Comparison of ENCODE assay signal across 18 mouse cellular contexts in the genomic region with DNA sequence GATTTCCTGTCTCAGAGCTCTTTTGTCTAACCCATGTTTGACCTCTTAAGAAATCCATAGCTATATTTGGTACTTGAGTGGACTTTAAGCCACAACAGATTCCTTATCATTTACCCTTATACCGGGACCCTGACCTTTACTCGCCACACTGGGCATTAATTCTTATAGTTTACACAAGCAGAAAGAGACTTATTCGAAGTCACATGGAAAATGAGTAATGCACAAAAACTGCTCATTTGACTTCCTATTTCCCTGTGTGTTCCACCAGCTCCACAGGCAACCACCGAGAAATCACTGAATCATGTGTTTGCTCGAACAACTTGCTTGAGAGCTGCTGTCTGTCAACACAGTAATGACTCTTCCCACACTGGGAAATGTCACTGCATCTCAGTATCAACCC. TPM values are rescaled to one million over a fixed set of nuclear protein-coding genes. Genes with fewer than 3 reads are reported as not detected.
DNase-seq lines count a peak whose midpoint lies in the region; ATAC-seq lines count a peak whose summit lies in the region.
"Had no signal": no experiment of that assay in that cellular context is flagged by ENCODE, and none has a peak within 500 bp of the region (broad histone marks: within the 10 kb centered on the region; RNA-seq: fewer than 3 reads in every experiment).

No protein-coding gene starts in this region.

- 87% methylated on average over 5 of the region's 5 CpGs for WGBS in forebrain, embryonic 14.5 days

- peak; percentile 67 for ATAC-seq in granulocyte monocyte progenitor cell, adult 5-6 weeks (replicated peaks; ENCODE audit: poor library complexity, severe bottlenecking)
- ATAC-seq in megakaryocyte progenitor cell, adult 5-6 weeks (replicated peaks; ENCODE audit: poor library complexity) = peak; percentile 68
- no peak for ATAC-seq in forebrain, embryonic 14.5 days
- ATAC-seq: midbrain, embryonic 15.5 days had no signal

- no peak overlapping the region for H3K27ac ChIP-seq in forebrain, embryonic 14.5 days (ENCODE audit: low read depth, low read length)
- H3K27ac ChIP-seq: embryonic facial prominence, embryonic 12.5 days; heart, embryonic 15.5 days; hindbrain, embryonic 12.5 days; left cerebral cortex, adult 2 months; midbrain, embryonic 15.5 days had no signal

- no peaks in the 10 kb centered on the region for H3K4me1 ChIP-seq in forebrain, embryonic 14.5 days (ENCODE audit: control insufficient read depth, insufficient read depth, low read length)
- H3K4me1 ChIP-seq: embryonic facial prominence, embryonic 12.5 days; heart, embryonic 15.5 days; hindbrain, embryonic 12.5 days; midbrain, embryonic 15.5 days had no signal

- H3K4me2 ChIP-seq in forebrain, embryonic 14.5 days (ENCODE audit: low read length) = no peak overlapping the region
- H3K4me2 ChIP-seq: embryonic facial prominence, embryonic 12.5 days; heart, embryonic 15.5 days; hindbrain, embryonic 12.5 days; midbrain, embryonic 15.5 days had no signal

- H3K27me3 ChIP-seq in forebrain, embryonic 14.5 days (replicated peaks; ENCODE audit: control insufficient read depth, insufficient read depth, low read length) = no peaks in the 10 kb centered on the region
- H3K27me3 ChIP-seq: embryonic facial prominence, embryonic 12.5 days; heart, embryonic 15.5 days; hindbrain, embryonic 12.5 days; midbrain, embryonic 15.5 days had no signal

- DNase-seq in heart, adult 8-10 months (ENCODE audit: low spot score) = peak; percentile 7
- no peak for DNase-seq in heart, postnatal 14 days
- DNase-seq in Muller cell, postnatal 12 days (ENCODE audit: inconsistent ontology term) = peak; percentile 20
- no peak for DNase-seq in forebrain, embryonic 14.5 days (ENCODE audit: low spot score)
- DNase-seq in thymus, postnatal 14 days = no peak
- DNase-seq in right cerebral cortex, postnatal 25 days = no peak
- DNase-seq: cerebellum, adult 11-12 months; heart, adult 11 months; kidney, adult 2 months; thymus, adult 18-20 months had no signal

- H3K9ac ChIP-seq in forebrain, embryonic 14.5 days (ENCODE audit: low read length) = no peak overlapping the region
- H3K9ac ChIP-seq: embryonic facial prominence, embryonic 12.5 days; heart, embryonic 15.5 days; hindbrain, embryonic 12.5 days; midbrain, embryonic 15.5 days had no signal

- intact Hi-C loops in heart, postnatal 14 days (cut with DNase I) = no loop called here

- H3K4me3 ChIP-seq in forebrain, embryonic 14.5 days (ENCODE audit: low read depth, low read length) = no peak overlapping the region
- H3K4me3 ChIP-seq: embryonic facial prominence, embryonic 12.5 days; heart, embryonic 15.5 days; hindbrain, embryonic 12.5 days; left cerebral cortex, adult 2 months; midbrain, embryonic 15.5 days had no signal

- no peaks in the 10 kb centered on the region for H3K9me3 ChIP-seq in forebrain, embryonic 14.5 days (replicated peaks; ENCODE audit: control insufficient read depth, low read length)
- H3K9me3 ChIP-seq: embryonic facial prominence, embryonic 12.5 days; heart, embryonic 15.5 days; hindbrain, embryonic 12.5 days; midbrain, embryonic 15.5 days had no signal

- no peaks in the 10 kb centered on the region for H3K36me3 ChIP-seq in forebrain, embryonic 14.5 days (ENCODE audit: control insufficient read depth, insufficient read depth, low read length)
- H3K36me3 ChIP-seq: embryonic facial prominence, embryonic 12.5 days; heart, embryonic 15.5 days; hindbrain, embryonic 12.5 days; midbrain, embryonic 15.5 days had no signal

RNA-seq across cellular contexts. Expression of gene Tfec, which starts 6.4 kb away (rescaled TPM):
- under 1 TPM; 0.16 to 0.22 (median 0.19) TPM for total RNA-seq in heart, adult 8-10 months (2022)
- under 1 TPM; 0.27 to 0.57 TPM for total RNA-seq in heart, postnatal 14 days (2021)
- total RNA-seq in granulocyte monocyte progenitor cell, adult 5-6 weeks (2014; fragmentation: Nextera tagmentation) = 99.3 and 111 TPM in 2 replicates
- total RNA-seq in granulocyte monocyte progenitor cell, adult 5-6 weeks (2017) = 129 and 130 TPM in 2 replicates
- total RNA-seq in megakaryocyte progenitor cell, adult 5-6 weeks (2015) = 117 and 135 TPM in 2 replicates
- 107 and 121 TPM in 2 replicates for total RNA-seq in megakaryocyte progenitor cell, adult 5-6 weeks (2017)
- 0.28 and 0.54 TPM in 2 replicates for polyA plus RNA-seq in forebrain, embryonic 14.5 days (2014; fragmentation: Nextera tagmentation; extraction: Ambion mirVana)
- total RNA-seq: gastrocnemius, adult 18-20 months; left cerebral cortex, adult 2 months had no signal

Comparison
In these comparisons a context has a peak if more than half of its experiments do, and no peak if none do; other contexts are left out.
1. DNase-seq: peak in heart, adult 8-10 months (single experiment) and Muller cell, postnatal 12 days (single experiment); none in heart, postnatal 14 days (0 of 2), forebrain, embryonic 14.5 days (single experiment), thymus, postnatal 14 days (single experiment) and right cerebral cortex, postnatal 25 days (single experiment).
2. RNA of gene Tfec, which starts 6.4 kb away (total RNA-seq): 99.3 to 130 TPM in granulocyte monocyte progenitor cell, adult 5-6 weeks and 107 to 135 TPM in megakaryocyte progenitor cell, adult 5-6 weeks; 0.27 to 0.57 TPM in heart, postnatal 14 days and 0.16 to 0.22 TPM in heart, adult 8-10 months; every median in the first group is over 10 times any median in the second.